Mouse (Mus musculus) embryo, embryonic 10 days (tissue): ENCODE results near the gene Ccna2.
A peak's percentile ranks its signal among the peaks of the same experiment; 100 is the strongest.
"Not testable (repeated sequence)": the region's sequence is repeated elsewhere in the genome, so short reads cannot be mapped to it uniquely, and the experiment has no call there.

ENCODE experiments used
- DNase-seq: peaks from one replicate; pipeline ENCODE4 v3.0.0-alpha.2; 2015; ENCODE audit warnings: low spot score

Gene Ccna2

GRCm38 (mm10) chr3:36571827-36572378, at the start of gene Ccna2:
TSS of gene Ccna2 (minus strand) at chr3:36572150.
- DNase-seq, result peak; percentile 98

GRCm38 (mm10) chr3:36618181-36618580, 46.2 kb upstream of the Ccna2 start:
- DNase-seq, result no peak

GRCm38 (mm10) chr3:36613908-36614255, 41.9 kb upstream of the Ccna2 start:
- DNase-seq, result no peak

GRCm38 (mm10) chr3:36613202-36613907, 41.4 kb upstream of the Ccna2 start, which contains the start of gene Bbs7:
TSS of gene Bbs7 (minus strand) at chr3:36613477.
- DNase-seq, result peak; percentile 99

- no peak for DNase-seq
These were observed 40.7 kb upstream of the Ccna2 start for GRCm38 (mm10) chr3:36612687-36613086.

GRCm38 (mm10) chr3:36605894-36606783, 34.2 kb upstream of the Ccna2 start:
- DNase-seq, result no peak

- DNase-seq, result not testable (repeated sequence)
These were observed 27.8 kb upstream of the Ccna2 start for GRCm38 (mm10) chr3:36599773-36600172.

GRCm38 (mm10) chr3:36598811-36599210, 26.9 kb upstream of the Ccna2 start:
- no peak for DNase-seq

GRCm38 (mm10) chr3:36571361-36571826, 556 bp downstream of the Ccna2 start:
- peak; percentile 47 for DNase-seq

- DNase-seq, result no peak
These were observed 2.1 kb downstream of the Ccna2 start for GRCm38 (mm10) chr3:36569836-36570235.

- DNase-seq, result no peak
These were observed 8.3 kb downstream of the Ccna2 start for GRCm38 (mm10) chr3:36563666-36564065.

- DNase-seq, result no peak
These were observed 12.3 kb downstream of the Ccna2 start for GRCm38 (mm10) chr3:36559606-36560005.

- no peak for DNase-seq
These were observed 14.3 kb downstream of the Ccna2 start for GRCm38 (mm10) chr3:36557601-36558000.

- DNase-seq, result peak; percentile 94
These were observed 19.4 kb downstream of the Ccna2 start, which contains the start of gene Exosc9 for GRCm38 (mm10) chr3:36552406-36553047. TSS of gene Exosc9 (plus strand) at chr3:36552606.

- peak; percentile 11 for DNase-seq
These were observed 20.0 kb downstream of the Ccna2 start for GRCm38 (mm10) chr3:36551851-36552384.

GRCm38 (mm10) chr3:36551343-36551742, 20.6 kb downstream of the Ccna2 start:
- DNase-seq, result peak; percentile 75

- no peak for DNase-seq
These were observed 27.0 kb downstream of the Ccna2 start for GRCm38 (mm10) chr3:36544961-36545360.

- DNase-seq, result no peak
These were observed 30.6 kb downstream of the Ccna2 start for GRCm38 (mm10) chr3:36541399-36541798.

- DNase-seq, result no peak
These were observed 31.2 kb downstream of the Ccna2 start for GRCm38 (mm10) chr3:36540756-36541155.

GRCm38 (mm10) chr3:36537701-36538470, 34.1 kb downstream of the Ccna2 start:
- no peak for DNase-seq

- no peak for DNase-seq
These were observed 35.9 kb downstream of the Ccna2 start for GRCm38 (mm10) chr3:36536041-36536440.
